Mouse (Mus musculus) ovary, postnatal 10 days (tissue): ENCODE data around the gene Tmem107.
A peak's percentile ranks its signal among the peaks of the same experiment; 100 is the strongest.
"Not testable (repeated sequence)": the region's sequence is repeated elsewhere in the genome, so short reads cannot be mapped to it uniquely, and the experiment has no call there.

Experiments used
- DNase-seq: peaks from one replicate; pipeline ENCODE4 v3.0.0; 2022; ENCODE audit warnings: low spot score

Tmem107 gene

DNA sequence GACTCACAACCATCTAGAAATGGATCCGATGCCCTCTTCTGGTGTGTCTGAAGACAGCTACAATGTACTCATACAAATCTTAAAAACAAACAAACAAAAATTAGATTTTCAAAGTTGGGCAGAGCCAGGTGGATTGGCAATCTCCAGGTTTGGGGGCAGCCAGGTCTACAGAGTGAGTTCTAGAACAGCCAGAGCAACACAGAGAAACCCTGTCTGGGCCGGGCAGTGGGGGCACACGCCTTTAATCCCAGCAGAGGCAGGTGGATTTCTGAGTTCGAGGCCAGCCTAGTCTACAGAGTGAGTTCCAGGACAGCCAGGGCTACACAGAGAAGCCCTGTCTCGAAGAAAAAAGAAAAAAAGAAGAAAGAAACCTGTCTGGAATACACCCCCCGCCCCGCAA, 23.2 kb downstream of the Tmem107 start:
- not testable (repeated sequence) for DNase-seq

DNA sequence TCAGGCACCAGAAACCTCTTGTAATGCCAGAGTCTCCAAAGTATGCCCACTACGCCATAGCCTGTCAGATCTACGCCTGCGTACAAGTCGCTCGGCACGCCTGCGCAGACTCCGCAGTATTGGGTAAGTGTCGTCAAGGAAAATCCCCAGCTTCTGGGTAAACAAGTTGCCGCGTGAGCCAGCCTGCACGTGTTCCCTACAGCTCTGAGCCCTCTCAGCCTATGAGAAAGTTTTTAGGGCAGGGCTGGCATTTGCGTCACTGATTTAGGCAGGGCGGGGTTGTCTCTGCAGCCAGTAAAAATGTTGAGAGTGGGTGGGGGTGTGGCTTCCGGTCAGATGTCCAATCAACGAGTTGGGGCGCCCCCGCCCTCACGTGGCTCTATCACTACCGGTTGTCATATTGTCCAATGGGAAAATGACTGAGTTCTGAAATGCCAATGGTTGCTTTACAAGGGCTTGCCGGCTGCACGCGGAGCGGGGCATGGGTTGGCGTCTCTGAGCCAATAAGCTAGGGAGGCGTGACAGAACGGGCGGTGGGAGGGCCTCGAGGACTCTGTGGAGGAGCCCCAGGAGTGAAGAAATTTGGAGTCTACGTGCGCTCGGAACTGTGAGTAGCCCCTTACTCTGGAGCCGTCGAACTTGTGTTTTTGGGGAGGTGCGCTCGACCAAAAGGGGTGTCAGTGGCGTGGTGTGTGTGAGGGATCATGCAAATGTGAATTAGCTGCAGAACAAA, 24.3 kb downstream of the Tmem107 start, which contains the start of gene Per1:
TSS of gene Per1 (plus strand) at position 521 of the 733 bp plus-strand sequence.
- DNase-seq, result peak; percentile 83

DNA sequence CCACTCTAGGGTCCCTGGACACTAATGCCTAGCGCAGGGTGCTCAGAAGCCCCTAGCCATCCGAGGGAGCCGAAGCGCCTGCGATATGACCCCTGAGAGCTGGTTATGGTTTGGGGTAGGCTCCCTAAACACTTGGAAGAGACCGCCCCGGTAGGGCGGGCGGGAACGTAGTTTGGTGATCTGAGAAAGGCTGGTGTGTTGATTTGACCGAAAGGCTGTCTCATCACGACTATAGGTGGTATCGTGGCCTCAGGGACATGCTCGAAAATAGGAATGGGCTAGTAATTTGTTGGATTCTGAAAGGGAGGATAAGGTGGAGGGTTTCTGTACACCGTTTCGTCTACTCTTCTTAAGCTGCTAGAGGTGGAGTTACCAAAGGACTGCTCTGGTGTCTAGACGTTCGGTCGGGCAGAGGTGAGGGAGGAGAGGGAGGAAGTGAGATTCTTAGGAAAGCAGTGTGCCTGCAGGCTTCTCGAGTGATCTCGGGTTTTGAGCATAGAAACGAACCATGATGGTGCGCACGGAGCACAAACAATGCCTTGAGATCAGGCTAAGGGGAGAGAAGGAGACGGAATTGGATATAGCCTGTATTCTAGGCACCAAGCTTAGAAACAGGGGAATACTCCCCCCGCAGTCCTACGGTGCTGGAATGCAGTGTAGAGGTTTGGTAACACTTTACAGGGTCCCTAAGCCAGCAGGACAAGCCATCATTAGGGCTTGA, 25.1 kb downstream of the Tmem107 start:
- no peak for DNase-seq

DNA sequence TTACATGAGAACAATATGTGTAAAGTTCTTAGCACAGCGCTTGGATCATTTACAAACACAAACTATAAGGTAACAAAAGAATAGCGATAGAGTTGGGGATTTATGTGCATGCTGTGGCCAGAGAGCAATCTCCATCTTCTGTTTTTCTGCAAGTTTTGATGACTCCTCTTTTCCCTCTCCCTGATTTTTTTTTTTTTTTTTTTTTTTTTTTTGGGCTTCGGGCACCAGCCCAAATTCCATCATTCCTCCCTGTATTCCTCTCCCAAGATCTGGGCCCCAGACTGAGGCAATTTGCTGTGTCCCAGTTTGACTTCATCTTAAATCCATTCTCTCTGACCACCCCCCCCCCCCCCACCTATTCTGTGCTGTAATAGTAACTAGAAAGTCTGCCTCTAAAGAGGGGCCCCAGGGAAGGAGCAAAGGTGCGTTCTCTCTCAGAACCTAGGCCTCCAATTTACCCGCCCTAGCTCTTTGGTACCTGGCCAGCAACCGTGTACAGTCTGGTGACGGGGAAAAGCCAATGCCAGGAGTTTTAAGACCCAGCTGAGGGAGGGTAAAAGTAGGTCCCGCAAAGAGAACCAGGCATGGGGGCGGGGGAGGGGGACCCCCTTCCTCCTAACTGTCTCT, 25.9 kb downstream of the Tmem107 start:
- no peak for DNase-seq

DNA sequence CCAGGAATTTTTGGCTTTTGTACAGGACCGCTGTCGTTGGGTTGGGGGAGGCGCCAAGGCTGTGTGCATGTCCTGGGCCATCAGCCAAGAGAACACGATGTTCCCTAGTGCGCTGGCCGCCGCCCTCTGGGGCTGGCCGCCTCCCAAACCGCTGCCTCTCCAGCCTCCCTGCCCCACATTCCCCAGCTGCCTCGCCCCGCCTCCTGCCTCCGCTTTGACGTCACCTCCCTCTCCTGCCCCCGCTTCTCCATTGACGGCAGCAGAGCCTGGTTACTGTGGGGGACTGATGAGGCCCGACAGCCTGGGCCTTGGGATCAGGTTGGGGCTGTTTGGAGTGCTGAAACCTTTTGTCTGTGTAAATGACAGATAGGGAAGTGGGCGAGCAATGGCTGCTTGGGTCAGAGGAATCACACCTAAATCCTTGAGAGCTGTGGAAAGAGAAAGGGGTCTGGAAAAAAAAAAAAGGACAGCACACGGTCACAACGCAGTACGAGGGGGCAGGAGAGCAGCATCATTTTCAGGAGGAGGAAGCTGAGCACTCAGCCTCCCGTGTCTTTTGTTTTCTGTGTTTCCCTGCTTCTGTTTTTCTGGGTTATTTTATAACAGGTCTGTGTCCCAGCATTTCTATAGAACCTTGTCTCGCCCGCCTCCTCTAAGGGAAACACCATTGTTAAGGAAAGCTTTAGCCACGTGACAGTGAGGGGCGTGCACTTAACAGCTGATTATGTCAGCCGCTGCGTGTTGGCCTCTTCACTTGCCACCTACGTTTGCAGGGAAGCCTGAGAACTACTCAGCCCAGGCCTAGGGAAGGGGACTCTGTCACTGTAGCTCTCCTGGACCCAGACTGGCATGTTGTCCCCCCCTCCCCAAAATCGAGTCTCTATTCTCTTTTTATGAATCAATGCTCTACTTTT, 26.6 kb downstream of the Tmem107 start:
- DNase-seq, result peak; percentile 98

DNA sequence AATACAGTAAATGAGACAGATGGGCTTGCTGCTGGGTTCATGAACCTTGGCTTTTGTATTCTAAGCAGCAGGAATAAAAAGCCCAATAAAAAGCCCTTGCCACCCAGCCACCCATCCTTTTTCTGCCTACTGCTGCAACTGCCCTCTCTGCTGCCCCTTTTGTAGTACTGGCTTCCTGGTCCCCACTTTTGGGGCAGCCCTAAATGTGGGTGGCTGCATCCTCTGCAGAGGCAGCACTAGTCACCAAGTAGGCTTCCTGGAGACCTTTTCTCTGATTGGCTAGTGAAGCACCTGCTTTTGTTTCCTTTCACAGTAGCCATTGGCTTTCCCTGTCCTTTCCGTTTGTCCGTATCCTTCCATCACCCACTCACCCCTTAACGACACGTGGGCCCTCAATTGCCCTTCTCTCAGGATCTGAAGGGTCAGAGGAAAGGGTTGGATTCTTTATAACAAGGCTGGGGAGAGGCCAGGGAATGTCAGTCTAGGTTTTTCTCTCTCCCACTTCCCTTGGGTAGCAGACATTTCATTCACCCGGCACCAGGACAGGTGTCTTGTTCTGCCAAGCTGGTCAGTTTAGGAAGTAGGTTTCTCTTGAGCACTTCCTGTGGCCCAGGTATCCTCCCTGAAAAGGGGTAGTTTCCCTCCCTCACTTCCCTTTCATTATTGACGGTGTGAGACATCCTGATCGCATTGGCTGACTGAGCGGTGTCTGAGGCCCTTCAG, 27.6 kb downstream of the Tmem107 start:
- DNase-seq, result no peak

DNA sequence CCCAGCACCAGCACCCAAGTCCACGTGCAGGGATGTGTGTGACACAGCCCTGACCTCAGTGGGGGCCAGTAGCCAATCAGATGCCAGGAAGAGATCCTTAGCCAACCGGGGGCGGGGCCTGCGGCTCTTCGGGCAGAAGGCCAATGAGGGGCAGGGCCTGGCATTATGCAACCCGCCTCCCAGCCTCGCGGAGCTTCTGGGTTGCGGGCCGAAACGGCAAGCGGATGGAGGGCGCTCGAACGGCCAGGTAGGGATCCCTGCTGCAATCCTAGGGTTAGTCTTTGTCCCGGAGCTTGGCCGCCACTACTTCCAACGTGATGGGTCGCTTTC, 28.1 kb downstream of the Tmem107 start:
- DNase-seq, result peak; percentile 80

DNA sequence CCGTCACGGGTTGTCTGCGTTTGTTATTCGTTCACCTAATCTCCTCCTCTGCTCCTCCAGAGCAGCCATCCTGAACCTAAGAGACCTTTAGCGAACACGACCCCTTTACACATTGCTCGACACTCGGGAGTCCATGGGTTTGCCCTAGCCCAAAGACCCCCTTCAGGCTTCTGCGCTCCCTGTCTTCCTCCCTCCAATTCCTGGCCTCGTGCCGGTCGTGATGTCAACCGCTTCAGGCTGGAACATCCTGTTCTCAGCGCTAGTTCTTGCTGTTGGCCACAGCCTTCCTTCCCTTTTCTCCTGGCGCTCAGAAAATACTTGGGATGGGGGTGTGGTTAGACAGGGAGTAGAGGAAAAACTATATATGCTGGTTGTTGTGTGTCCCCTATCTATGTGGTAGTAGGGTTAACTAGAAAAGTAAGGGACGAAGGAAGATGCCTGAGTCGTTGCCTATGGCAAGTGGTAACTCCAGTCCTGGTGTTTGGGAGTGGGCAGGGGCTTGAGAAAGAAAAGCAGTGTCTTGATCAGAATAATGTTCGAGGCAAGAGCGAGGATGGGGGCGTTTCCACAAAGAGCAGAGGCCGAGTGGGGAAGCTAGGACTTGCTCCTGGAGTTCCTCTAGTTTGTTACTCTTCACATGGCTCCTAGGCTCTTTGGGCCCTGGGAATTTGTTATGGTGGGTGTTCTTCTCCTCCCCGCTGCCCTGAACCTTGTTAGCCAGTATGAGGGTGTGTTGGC, 28.7 kb downstream of the Tmem107 start:
- DNase-seq, result peak; percentile 56

DNA sequence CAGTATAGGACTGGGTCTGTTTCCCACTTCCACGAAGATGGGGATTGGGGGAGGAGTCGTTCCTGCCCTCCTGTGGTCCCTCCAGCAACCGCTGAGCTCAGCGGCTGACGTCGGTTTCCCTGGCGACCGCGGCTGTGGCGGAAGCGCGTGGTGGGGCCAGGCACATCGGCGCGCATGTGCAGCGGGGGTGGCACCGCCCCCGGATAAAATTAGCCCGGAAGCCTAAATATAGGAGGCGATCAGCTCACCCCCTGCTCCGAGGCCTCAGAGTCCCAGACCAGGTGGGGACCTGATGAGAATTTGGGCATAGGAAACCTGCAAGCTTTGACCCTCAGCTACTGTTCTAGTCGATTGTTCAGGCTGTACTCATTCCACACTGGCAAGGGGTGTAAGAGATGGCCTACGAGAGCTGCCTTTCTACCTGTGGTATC, 29.3 kb downstream of the Tmem107 start:
- DNase-seq, result peak; percentile 68

DNA sequence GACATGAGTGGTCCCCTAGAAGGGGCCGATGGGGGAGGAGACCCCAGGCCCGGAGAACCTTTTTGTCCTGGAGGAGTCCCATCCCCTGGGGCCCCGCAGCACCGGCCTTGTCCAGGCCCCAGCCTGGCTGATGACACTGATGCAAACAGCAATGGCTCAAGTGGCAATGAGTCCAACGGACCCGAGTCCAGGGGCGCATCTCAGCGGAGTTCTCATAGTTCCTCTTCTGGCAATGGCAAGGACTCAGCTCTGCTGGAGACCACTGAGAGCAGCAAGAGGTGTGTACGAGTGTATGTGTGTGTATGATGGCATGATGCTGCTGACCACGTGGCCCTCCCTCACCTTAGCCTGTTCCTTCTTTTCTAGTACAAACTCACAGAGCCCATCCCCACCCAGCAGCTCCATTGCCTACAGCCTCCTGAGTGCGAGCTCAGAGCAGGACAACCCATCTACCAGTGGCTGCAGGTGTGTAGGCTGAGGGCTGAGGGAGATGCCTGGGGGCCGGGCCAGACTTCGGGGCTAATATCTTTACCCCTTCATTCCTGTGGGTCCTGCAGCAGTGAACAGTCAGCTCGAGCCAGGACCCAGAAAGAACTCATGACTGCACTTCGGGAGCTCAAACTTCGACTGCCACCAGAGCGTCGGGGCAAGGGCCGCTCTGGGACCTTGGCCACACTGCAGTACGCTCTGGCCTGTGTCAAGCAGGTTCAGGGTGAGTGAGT, 30.2 kb downstream of the Tmem107 start:
- no peak for DNase-seq

DNA sequence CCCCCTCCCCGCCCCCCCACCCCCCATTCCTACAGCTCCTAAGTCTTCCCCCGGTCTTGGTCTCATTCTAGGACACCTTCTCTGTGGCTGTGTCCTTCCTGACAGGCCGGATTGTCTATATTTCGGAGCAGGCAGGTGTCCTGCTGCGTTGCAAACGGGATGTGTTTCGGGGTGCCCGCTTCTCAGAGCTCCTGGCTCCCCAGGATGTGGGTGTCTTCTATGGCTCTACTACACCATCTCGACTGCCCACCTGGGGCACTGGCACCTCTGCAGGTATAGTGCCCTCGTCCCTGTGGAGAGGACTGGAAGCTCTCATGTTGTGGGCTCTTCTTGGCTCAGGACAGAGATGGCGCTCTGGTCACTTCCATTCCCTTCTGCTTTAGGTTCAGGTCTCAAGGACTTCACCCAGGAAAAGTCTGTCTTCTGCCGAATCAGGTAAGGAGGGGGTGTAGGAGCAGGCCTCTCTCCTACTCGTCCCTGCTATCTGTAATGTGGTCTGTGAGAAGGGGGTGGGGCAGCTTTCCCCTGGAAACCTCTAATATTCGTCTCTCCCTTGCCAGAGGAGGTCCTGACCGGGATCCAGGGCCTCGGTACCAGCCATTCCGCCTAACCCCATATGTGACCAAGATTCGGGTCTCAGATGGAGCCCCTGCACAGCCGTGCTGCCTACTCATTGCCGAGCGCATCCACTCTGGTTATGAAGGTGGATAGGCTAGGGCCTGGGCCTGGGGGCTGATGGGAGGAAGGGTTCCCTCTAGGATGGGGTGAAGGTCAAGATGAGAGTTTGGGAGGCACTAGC, 31.2 kb downstream of the Tmem107 start:
- DNase-seq, result no peak

DNA sequence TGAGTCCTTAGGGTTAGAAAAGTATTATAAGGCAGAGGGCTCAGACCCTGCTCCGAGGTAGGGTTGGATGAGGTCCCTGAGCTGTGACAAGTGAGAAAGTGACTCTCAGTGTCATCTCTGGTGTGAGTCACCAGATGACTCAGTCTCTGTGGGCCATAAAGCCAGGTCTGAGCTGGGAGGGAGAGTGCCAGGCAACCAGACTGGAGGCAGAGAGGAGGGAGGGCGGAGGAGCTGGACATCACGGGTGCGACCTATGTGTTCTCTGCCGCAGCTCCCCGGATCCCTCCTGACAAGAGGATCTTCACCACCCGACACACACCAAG, 31.8 kb downstream of the Tmem107 start:
- DNase-seq, result no peak

DNA sequence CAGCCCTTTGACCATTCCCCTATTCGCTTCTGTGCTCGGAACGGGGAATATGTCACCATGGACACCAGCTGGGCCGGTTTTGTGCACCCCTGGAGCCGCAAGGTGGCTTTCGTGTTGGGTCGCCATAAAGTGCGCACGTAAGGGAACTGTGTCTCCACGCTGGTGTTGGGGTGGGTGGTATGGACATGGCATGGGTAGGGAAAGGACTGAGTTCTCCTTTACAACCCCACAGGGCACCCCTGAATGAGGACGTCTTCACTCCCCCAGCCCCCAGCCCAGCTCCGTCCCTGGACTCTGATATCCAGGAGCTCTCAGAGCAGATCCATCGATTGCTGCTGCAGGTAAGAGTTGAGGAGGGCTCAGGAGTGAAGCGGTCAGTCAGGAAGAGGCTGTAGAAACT, 32.5 kb downstream of the Tmem107 start:
- DNase-seq, result no peak

DNA sequence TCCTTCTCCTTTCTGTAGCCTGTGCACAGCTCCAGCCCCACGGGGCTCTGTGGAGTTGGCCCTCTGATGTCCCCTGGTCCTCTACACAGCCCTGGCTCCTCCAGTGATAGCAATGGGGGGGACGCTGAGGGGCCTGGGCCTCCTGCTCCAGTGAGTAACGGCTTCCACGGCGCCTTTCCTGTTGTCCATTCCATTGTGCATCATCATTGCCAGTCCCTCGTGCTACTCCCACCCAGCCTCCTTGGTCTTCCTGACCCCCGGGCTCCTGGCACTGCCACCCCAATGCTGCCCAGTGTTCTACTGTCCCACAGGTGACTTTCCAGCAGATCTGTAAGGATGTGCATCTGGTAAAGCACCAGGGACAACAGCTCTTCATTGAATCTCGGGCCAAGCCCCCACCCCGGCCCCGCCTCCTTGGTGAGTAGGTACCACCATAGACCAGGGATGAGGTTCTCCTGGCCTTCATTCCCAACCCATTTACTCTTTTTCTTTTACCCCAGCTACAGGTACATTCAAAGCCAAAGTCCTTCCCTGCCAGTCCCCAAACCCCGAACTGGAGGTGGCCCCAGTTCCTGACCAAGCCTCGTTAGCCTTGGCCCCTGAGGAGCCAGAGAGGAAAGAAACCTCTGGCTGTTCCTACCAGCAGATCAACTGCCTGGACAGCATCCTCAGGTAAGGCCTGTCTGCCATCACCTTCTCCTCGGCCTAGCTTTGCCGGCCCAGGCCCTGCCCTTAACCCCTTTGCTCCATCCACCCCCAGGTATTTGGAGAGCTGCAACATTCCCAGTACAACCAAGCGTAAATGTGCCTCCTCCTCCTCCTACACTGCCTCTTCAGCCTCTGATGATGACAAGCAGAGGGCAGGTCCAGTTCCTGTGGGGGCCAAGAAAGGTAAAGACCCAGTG, 33.2 kb downstream of the Tmem107 start:
- no peak for DNase-seq

DNA sequence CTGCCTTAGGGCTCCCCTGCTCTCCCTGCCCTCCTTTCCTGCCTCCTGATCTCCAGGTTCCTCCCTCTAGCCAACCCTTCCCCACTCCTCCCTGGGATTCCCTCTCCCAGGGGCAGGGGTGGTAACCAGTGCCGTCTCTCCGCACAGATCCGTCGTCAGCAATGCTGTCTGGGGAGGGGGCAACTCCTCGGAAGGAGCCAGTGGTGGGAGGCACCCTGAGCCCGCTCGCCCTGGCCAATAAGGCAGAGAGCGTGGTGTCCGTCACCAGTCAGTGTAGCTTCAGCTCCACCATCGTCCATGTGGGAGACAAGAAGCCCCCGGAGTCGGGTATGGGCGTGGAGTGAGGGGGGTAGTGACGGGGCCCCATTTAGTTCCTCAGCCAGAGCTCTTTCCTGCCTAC, 33.9 kb downstream of the Tmem107 start:
- DNase-seq, result no peak

DNA sequence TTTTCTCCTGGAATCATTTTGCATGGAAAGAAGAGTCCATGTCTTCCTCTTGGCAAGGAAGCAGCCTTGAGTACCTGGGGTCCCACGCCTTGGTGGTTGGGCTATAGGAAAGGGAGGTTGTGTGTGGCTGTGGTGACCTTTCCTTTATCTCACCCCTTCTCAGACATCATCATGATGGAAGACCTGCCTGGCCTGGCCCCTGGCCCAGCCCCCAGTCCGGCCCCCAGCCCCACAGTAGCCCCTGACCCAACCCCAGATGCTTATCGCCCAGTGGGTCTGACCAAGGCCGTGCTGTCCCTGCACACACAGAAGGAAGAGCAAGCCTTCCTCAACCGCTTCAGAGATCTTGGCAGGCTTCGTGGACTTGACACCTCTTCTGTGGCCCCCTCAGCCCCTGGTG, 34.6 kb downstream of the Tmem107 start:
- DNase-seq, result no peak

DNA sequence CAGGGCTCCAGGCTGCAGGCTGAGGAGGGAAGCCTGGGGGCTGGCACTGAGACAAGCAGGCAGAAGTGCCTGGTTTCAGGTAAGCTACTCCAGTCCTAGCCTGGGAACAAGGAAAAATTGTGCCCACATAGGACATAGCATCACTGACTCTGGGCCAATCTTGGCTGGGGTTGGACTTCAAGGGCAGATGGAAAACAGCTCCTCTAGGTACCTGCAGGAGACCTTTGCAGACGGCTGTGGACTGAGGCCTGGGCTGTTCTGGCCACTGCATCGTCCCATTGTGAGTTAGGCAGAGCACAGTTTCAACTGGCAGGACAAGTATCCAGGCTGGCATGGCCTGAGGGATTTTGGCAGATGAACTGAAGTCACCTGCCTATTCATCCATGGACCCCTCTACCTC, 35.2 kb downstream of the Tmem107 start:
- DNase-seq, result no peak

DNA sequence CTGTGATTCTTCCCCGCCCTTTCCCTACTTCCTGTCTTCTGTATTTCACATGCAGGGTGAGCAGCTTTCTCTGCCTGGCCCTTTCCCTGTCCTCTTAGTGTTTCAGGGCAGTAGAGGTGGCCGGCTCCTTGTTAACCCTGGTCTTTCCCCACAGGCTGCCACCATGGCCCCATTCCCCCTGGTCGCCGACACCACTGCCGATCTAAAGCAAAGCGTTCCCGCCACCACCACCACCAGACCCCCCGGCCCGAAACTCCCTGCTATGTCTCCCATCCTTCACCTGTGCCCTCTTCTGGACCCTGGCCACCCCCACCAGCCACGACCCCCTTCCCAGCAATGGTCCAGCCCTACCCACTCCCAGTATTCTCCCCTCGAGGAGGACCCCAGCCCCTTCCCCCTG, 35.7 kb downstream of the Tmem107 start:
- no peak for DNase-seq
